Mouse (Mus musculus) neural tube, embryonic 13.5 days (tissue): ENCODE results near the gene Dppa4. TPM values are rescaled to one million over a fixed set of nuclear protein-coding genes. Genes with fewer than 3 reads are reported as not detected.
"Not testable (repeated sequence)": the region's sequence is repeated elsewhere in the genome, so short reads cannot be mapped to it uniquely, and the experiment has no call there.

Source experiments
- ATAC-seq: fragments of 200-750 bp; cut with Nextera tagmentation; 2 replicates; pipeline ENCODE4 v1.8.0; 2017; ENCODE audit warnings: low read depth, mild to moderate bottlenecking, moderate TSS enrichment, moderate library complexity
- H3K27ac ChIP-seq: fragments of 300-500 bp; sonication (generic); replicated peaks from 2 replicates; pipeline ENCODE4 v1.5.1; 2015; ENCODE audit warnings: moderate library complexity, mild to moderate bottlenecking, inconsistent platforms
- H3K27me3 ChIP-seq: fragments of 300-500 bp; sonication (generic); 2 replicates; pipeline ENCODE4 v1.6.1; 2015; ENCODE audit warnings: mild to moderate bottlenecking, inconsistent platforms
- H3K36me3 ChIP-seq: fragments of 300-500 bp; sonication (generic); 2 replicates; pipeline ENCODE4 v1.6.1; 2015; ENCODE audit warnings: mild to moderate bottlenecking, inconsistent platforms
- H3K4me1 ChIP-seq: fragments of 300-500 bp; sonication (generic); replicated peaks from 2 replicates; pipeline ENCODE4 v1.6.1; 2015; ENCODE audit warnings: inconsistent platforms
- H3K4me2 ChIP-seq: fragments of 300-500 bp; sonication (generic); 2 replicates; pipeline ENCODE4 v1.6.1; 2015; ENCODE audit warnings: inconsistent platforms, mild to moderate bottlenecking, moderate library complexity
- H3K4me3 ChIP-seq: fragments of 300-500 bp; sonication (generic); 2 replicates; pipeline ENCODE4 v1.5.1; 2015; ENCODE audit warnings: mild to moderate bottlenecking, inconsistent platforms
- H3K9ac ChIP-seq: fragments of 300-500 bp; sonication (generic); 2 replicates; pipeline ENCODE4 v1.6.1; 2015; ENCODE audit warnings: moderate library complexity, mild to moderate bottlenecking, inconsistent platforms
- H3K9me3 ChIP-seq: fragments of 300-500 bp; sonication (generic); 2 replicates; pipeline ENCODE4 v1.6.1; 2016; ENCODE audit warnings: inconsistent platforms
- WGBS: fragments of 180-500 bp; shearing (Covaris S2); methylation state at CpG from one replicate; pipeline ENCODE4 v1.1.7; 2015; 5-methylcytosine and 5-hydroxymethylcytosine counted together
- polyA plus RNA-seq: library from polyadenylated mRNA; unstranded; fragments of >200 nt; fragmentation: Nextera tagmentation; extraction: Ambion mirVana; gene quantifications from 2 replicates; pipeline ENCODE4 v1.2.1, GENCODE M21; 2015

Dppa4 gene
- polyA plus RNA-seq, 1 experiment from 2014 or later = not detected

GRCm38 (mm10) chr16:48297384-48298136, 14.0 kb downstream of the Dppa4 start:
- H3K27me3 ChIP-seq = no peaks in the 10 kb centered on the region
- H3K27ac ChIP-seq = no peak overlapping the region
- H3K9ac ChIP-seq = no peak overlapping the region
- no peaks in the 10 kb centered on the region for H3K36me3 ChIP-seq
- no peak overlapping the region for H3K4me2 ChIP-seq
- 84% methylated on average over 13 of the region's 14 CpGs for whole genome bisulfite sequencing
- no peak for ATAC-seq
- H3K9me3 ChIP-seq = no peaks in the 10 kb centered on the region
- H3K4me1 ChIP-seq = no peaks in the 10 kb centered on the region
- H3K4me3 ChIP-seq = no peak overlapping the region

- Histone ChIP-seq H3K4me3 (no peak overlapping the region), H3K27me3 (no peaks in the 10 kb centered on the region), H3K9me3 (no peaks in the 10 kb centered on the region), H3K4me1 (no peaks in the 10 kb centered on the region), H3K9ac (no peak overlapping the region), H3K27ac (no peak overlapping the region), H3K36me3 (no peaks in the 10 kb centered on the region), H3K4me2 (no peak overlapping the region)
- 81% methylated on average over 3 of the region's 3 CpGs for WGBS
- no peak for ATAC-seq
Observed at GRCm38 (mm10) chr16:48299884-48300283, 16.4 kb downstream of the Dppa4 start.

DNA sequence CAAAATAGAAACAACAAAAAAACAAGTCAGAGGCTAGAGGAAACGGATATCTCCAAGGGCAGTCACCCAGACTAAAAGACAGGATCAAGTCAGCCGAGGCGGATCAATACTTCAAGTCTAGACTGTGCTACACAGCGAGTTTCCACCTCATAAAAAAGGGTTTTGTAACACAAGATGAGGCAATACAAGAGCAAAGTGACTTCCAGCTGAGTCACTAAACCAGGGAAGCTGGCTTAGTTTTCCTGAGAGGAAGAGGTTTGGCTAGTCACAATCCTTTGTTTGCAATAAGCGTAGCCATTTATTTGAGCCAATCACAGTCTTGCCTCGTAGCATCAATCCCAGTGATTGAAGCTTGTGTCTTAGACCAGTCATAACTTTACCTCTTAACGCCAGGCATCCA, 20.0 kb downstream of the Dppa4 start, which contains the start of gene Dppa2:
TSS of gene Dppa2 (plus strand) at position 400 of the 400 bp plus-strand sequence.
- no peak for ATAC-seq
- WGBS = 78% methylated on average over 7 of the region's 7 CpGs
- H3K9me3 ChIP-seq = no peaks in the 10 kb centered on the region
- no peak within 1 kb of the TSS for H3K9ac ChIP-seq
- H3K4me3 ChIP-seq = no peak within 1 kb of the TSS
- H3K4me2 ChIP-seq = no peak within 1 kb of the TSS
- H3K27ac ChIP-seq = no peak within 1 kb of the TSS
- H3K27me3 ChIP-seq = no peaks in the 10 kb centered on the region
- no peaks in the 10 kb centered on the region for H3K4me1 ChIP-seq
- no peaks in the 10 kb centered on the region for H3K36me3 ChIP-seq

GRCm38 (mm10) chr16:48303983-48304382, 20.4 kb downstream of the Dppa4 start:
- Histone ChIP-seq H3K9ac (no peak overlapping the region), H3K36me3 (no peaks in the 10 kb centered on the region)

GRCm38 (mm10) chr16:48308916-48309315, 25.4 kb downstream of the Dppa4 start:
- not testable (repeated sequence) for H3K9ac ChIP-seq, H3K27me3 ChIP-seq, H3K4me3 ChIP-seq, ATAC-seq, H3K4me2 ChIP-seq, H3K9me3 ChIP-seq, H3K4me1 ChIP-seq, H3K36me3 ChIP-seq, H3K27ac ChIP-seq
- 95% methylated on average over 10 of the region's 10 CpGs for WGBS

More at GRCm38 (mm10) chr16:48303983-48304382, 20.4 kb downstream of the Dppa4 start:
- no peak overlapping the region for H3K4me3 ChIP-seq
- no peak overlapping the region for H3K27ac ChIP-seq
- no peaks in the 10 kb centered on the region for H3K4me1 ChIP-seq
- H3K9me3 ChIP-seq = no peaks in the 10 kb centered on the region
- no peak overlapping the region for H3K4me2 ChIP-seq
- no peaks in the 10 kb centered on the region for H3K27me3 ChIP-seq
- WGBS = 89% methylated on average over 3 of the region's 3 CpGs
- no peak for ATAC-seq

- Histone ChIP-seq H3K27ac (no peak overlapping the region), H3K36me3 (no peaks in the 10 kb centered on the region), H3K4me1 (no peaks in the 10 kb centered on the region), H3K9ac (no peak overlapping the region), H3K4me3 (no peak overlapping the region), H3K27me3 (no peaks in the 10 kb centered on the region), H3K4me2 (no peak overlapping the region), H3K9me3 (no peaks in the 10 kb centered on the region)
- 78% methylated on average over 12 of the region's 12 CpGs for WGBS
- no peak for ATAC-seq
Observed at GRCm38 (mm10) chr16:48309912-48310630, 26.5 kb downstream of the Dppa4 start.

DNA sequence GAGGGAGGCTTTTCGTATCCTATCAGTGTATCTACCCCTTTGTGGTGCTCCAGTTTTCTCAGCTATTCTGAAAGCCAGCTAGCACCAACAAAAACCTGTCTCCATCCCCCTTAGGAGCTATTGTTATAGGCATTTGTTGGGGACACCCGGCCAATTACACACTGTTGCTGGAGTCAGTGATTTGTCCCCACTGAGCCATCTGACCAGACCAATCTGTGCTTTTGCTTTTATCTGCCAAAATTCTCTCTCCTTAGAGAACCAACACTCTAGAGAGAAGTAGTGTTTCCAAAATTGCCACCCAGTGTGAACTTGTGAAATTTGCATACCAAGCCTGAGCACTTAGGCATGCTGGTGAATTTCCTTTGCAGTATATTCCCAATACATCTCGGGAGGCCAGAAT, 31.8 kb downstream of the Dppa4 start:
- Histone ChIP-seq H3K36me3 (no peaks in the 10 kb centered on the region), H3K4me2 (no peak overlapping the region), H3K9me3 (no peaks in the 10 kb centered on the region), H3K9ac (no peak overlapping the region), H3K4me1 (no peaks in the 10 kb centered on the region), H3K27me3 (no peaks in the 10 kb centered on the region), H3K4me3 (no peak overlapping the region), H3K27ac (no peak overlapping the region)
- no peak for ATAC-seq
- 94% methylated on average over 3 of the region's 3 CpGs for whole genome bisulfite sequencing

- Histone ChIP-seq H3K4me3 (no peak overlapping the region), H3K36me3 (no peaks in the 10 kb centered on the region), H3K27ac (no peak overlapping the region), H3K9ac (no peak overlapping the region), H3K4me1 (no peaks in the 10 kb centered on the region), H3K4me2 (no peak overlapping the region), H3K27me3 (no peaks in the 10 kb centered on the region), H3K9me3 (no peaks in the 10 kb centered on the region)
- ATAC-seq = no peak
- 99% methylated on average over 6 of the region's 6 CpGs for WGBS
Observed at GRCm38 (mm10) chr16:48320781-48321180, 37.2 kb downstream of the Dppa4 start.

DNA sequence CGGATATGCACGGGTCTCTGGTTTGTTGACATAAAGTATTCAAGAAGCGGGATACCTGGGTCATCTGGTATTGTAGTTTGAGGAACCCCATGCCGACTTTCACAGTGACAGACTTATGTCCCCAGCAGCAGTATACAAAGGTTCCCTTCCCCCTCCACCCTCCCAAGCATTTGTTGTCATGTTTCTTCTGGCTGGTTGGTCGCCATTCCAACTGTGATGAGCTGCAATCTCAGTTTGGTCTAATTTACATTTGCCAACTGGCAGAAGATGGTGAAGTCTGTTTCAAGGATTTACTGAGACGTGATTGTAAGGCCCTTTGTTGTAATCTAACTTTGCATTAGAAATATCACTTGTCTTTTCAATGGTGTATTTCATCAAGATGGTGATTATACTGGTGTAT, 39.6 kb downstream of the Dppa4 start:
- H3K9ac ChIP-seq = no peak overlapping the region
- no peaks in the 10 kb centered on the region for H3K9me3 ChIP-seq
- no peak overlapping the region for H3K4me2 ChIP-seq
- WGBS = 70% methylated on average over 6 of the region's 6 CpGs
- H3K27me3 ChIP-seq = no peaks in the 10 kb centered on the region
- H3K36me3 ChIP-seq = no peaks in the 10 kb centered on the region
- no peak overlapping the region for H3K4me3 ChIP-seq
- ATAC-seq = no peak
- H3K4me1 ChIP-seq = no peaks in the 10 kb centered on the region
- H3K27ac ChIP-seq = no peak overlapping the region

GRCm38 (mm10) chr16:48323602-48324345, 40.2 kb downstream of the Dppa4 start:
- Histone ChIP-seq H3K27ac (no peak overlapping the region), H3K9ac (no peak overlapping the region), H3K36me3 (no peaks in the 10 kb centered on the region), H3K4me2 (no peak overlapping the region), H3K27me3 (no peaks in the 10 kb centered on the region), H3K9me3 (no peaks in the 10 kb centered on the region), H3K4me3 (no peak overlapping the region), H3K4me1 (no peaks in the 10 kb centered on the region)
- ATAC-seq = no peak
- 86% methylated on average over 8 of the region's 8 CpGs for WGBS

GRCm38 (mm10) chr16:48326903-48327302, 43.4 kb downstream of the Dppa4 start:
- WGBS = 38% methylated on average over 5 of the region's 5 CpGs
- Histone ChIP-seq H3K4me2 (no peak overlapping the region), H3K36me3 (no peaks in the 10 kb centered on the region), H3K9ac (no peak overlapping the region), H3K9me3 (no peaks in the 10 kb centered on the region), H3K27ac (no peak overlapping the region), H3K4me3 (no peak overlapping the region), H3K27me3 (no peaks in the 10 kb centered on the region), H3K4me1 (no peaks in the 10 kb centered on the region)
- ATAC-seq = no peak

DNA sequence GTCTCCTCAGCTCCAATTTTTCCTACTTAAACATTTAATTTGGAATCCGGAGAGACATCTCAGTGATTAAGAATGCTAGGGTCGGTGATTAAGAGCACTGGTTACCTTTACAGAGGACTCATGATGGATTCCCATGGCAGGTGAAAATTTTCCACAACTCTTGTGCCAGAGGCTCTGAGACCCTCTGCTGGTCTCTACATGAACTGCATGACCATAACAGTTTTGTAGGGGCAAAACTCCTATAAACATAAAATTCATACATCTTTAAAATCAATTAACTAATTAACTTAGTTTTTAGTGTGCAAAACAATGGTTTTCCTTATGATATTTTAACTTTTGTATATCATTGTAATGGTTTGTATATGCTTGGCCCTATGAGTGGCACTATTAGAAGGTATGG, 44.9 kb downstream of the Dppa4 start:
- Histone ChIP-seq H3K9ac (no peak overlapping the region), H3K4me1 (no peaks in the 10 kb centered on the region), H3K4me2 (no peak overlapping the region), H3K27me3 (no peaks in the 10 kb centered on the region), H3K4me3 (no peak overlapping the region), H3K36me3 (no peaks in the 10 kb centered on the region), H3K27ac (no peak overlapping the region), H3K9me3 (no peaks in the 10 kb centered on the region)
- no peak for ATAC-seq
- 93% methylated on average over 2 of the region's 2 CpGs for WGBS
